Mouse (Mus musculus) intestine, embryonic 14.5 days (tissue): ENCODE measurements around the gene Copb2. TPM values are rescaled to one million over a fixed set of nuclear protein-coding genes. Genes with fewer than 3 reads are reported as not detected.
A peak's percentile ranks its signal among the peaks of the same experiment; 100 is the strongest.

Experiments
- ATAC-seq: fragments of 200-750 bp; cut with Nextera tagmentation; replicated peaks from 2 replicates; pipeline ENCODE4 v1.8.0; 2017; ENCODE audit warnings: low read depth, moderate number of reproducible peaks, moderate TSS enrichment, moderate library complexity; ENCODE audit not compliant: low FRiP score, low TSS enrichment
- DNase-seq: peaks from one replicate; pipeline ENCODE4 v3.0.0-alpha.2; 2018; ENCODE audit warnings: low spot score
- H3K27ac ChIP-seq: fragments of 300-500 bp; sonication (generic); 2 replicates; pipeline ENCODE4 v1.5.1; 2014; ENCODE audit warnings: low read depth, mild to moderate bottlenecking, control low read depth
- H3K27me3 ChIP-seq: fragments of 300-500 bp; sonication (generic); replicated peaks from 2 replicates; pipeline ENCODE4 v1.6.1; 2014; ENCODE audit warnings: low read length, control low read depth; ENCODE audit not compliant: control insufficient read depth, insufficient read depth
- H3K36me3 ChIP-seq: fragments of 300-500 bp; sonication (generic); 2 replicates; pipeline ENCODE4 v1.6.1; 2014; ENCODE audit warnings: low read length, control low read depth; ENCODE audit not compliant: control insufficient read depth, insufficient read depth
- H3K4me1 ChIP-seq: fragments of 300-500 bp; sonication (generic); replicated peaks from 2 replicates; pipeline ENCODE4 v1.6.1; 2014; ENCODE audit warnings: low read length, control low read depth, mixed read lengths; ENCODE audit not compliant: control insufficient read depth, insufficient read depth
- H3K4me2 ChIP-seq: fragments of 300-500 bp; sonication (generic); 2 replicates; pipeline ENCODE4 v1.6.1; 2014; ENCODE audit warnings: low read length
- H3K4me3 ChIP-seq: fragments of 300-500 bp; sonication (generic); 2 replicates; pipeline ENCODE4 v1.5.1; 2014; ENCODE audit warnings: low read depth, low read length, control low read depth, mixed read lengths
- H3K9ac ChIP-seq: fragments of 300-500 bp; sonication (generic); 2 replicates; pipeline ENCODE4 v1.6.1; 2014; ENCODE audit warnings: mild to moderate bottlenecking, low read length
- H3K9me3 ChIP-seq: fragments of 300-500 bp; sonication (generic); 2 replicates; pipeline ENCODE4 v1.6.1; 2016; ENCODE audit warnings: low read length, control low read depth; ENCODE audit not compliant: control insufficient read depth
- WGBS: fragments of 180-500 bp; shearing (Covaris S2); extraction: QIAGEN DNeasy Blood & Tissue Kit; methylation state at CpG from one replicate; pipeline ENCODE4 v1.1.7; 2014; 5-methylcytosine and 5-hydroxymethylcytosine counted together
- polyA plus RNA-seq: library from polyadenylated mRNA; unstranded; fragments of >200 nt; fragmentation: Nextera tagmentation; extraction: Ambion mirVana; gene quantifications from 2 replicates; pipeline ENCODE4 v1.2.1, GENCODE M21; 2014

The Copb2 gene
- 157 and 166 TPM in 2 replicates for polyA plus RNA-seq

DNA sequence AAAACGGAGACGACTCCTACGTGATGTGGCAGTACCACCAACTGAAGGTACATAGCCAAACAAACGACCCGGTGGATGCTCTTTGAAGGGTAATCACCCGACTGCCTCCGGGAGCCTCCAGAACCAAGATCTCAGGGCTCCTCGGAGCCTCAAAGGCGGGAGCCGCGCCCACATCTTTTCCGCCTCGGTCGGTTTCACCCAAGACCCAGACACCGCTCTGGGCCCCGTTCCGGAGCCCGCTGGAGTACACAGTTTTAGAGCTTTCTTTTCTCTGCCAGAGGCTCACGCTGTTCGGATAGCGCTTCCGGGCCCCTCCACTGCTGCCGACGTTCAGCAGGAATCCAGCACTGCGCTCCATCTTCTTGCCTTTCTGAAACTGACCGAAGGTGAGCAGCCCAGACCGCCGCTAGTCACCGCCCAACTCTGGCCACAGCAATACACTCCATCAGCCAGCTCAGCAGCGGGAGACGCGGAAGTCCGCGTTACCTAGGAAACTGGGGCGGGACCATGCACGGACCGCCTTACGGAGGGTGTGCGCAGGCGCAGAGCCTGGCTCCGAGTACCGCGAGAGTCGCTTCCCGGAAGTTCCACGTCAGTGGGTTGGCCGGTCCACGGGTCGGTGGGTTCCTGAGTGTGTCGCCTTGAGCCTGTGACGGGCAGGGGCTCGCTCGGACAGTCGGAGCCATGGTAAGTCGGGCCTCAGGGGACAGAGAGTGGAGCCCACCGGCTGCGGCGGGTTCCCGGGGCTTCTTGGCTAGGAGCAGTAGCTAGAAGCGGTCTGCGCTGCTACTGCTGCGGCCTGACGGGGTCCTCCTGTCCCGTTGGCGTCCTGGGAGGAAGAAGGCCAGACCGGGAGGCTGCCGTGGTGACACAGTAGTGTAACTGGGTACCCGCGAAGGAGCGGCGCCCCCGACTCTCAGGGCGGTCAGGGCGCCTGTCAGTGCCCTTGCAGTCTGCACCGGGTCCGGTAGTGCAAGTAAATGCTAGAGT is at the start of gene Copb2:
TSS of gene Copb2 (plus strand) at position 585 of the 990 bp plus-strand sequence.
- ATAC-seq (peak; percentile 99), DNase-seq (peak; percentile 99)
- Histone ChIP-seq H3K27ac (peak within 1 kb of the TSS; percentile 71), H3K4me2 (peak within 1 kb of the TSS; percentile 90), H3K9me3 (no peaks in the 10 kb centered on the region), H3K27me3 (no peaks in the 10 kb centered on the region), H3K4me3 (peak within 1 kb of the TSS; percentile 82), H3K36me3 (peaks cover 18% of the 10 kb centered on the region), H3K4me1 (peaks cover 13% of the 10 kb centered on the region), H3K9ac (peak within 1 kb of the TSS; percentile 82)
- under 1% methylated on average over 76 of the region's 76 CpGs for WGBS

DNA sequence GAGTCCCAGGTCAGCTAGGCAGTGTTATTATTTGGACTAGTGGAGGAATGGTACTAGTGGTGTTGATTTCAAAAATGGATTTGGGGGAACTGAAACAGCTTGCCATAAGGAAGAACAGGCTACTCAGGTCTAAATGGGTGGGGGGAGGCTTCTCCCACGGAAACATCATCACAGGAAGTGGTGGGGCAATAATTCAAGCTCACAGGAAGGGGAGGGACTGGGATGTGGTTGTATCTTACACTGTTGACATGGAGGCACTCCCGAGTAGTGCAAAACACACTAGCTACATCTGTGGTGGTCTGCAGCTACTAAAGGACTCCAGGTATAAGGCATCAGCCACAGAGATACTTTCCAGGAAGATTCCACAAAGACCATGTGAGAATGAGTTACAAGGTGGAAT is 39.6 kb upstream of the Copb2 start:
- ATAC-seq: no peak
- 55% methylated on average over 2 of the region's 2 CpGs for WGBS
- no peak overlapping the region for H3K27ac ChIP-seq

GRCm38 (mm10) chr9:98524786-98525542 is 38.6 kb upstream of the Copb2 start:
- H3K4me2 ChIP-seq: no peak overlapping the region

More for the DNA sequence above, 39.6 kb upstream of the Copb2 start:
- Histone ChIP-seq H3K4me3 (no peak overlapping the region), H3K27me3 (no peaks in the 10 kb centered on the region), H3K4me2 (no peak overlapping the region), H3K9ac (no peak overlapping the region), H3K4me1 (no peaks in the 10 kb centered on the region), H3K36me3 (no peaks in the 10 kb centered on the region), H3K9me3 (no peaks in the 10 kb centered on the region)
- no peak for DNase-seq

DNA sequence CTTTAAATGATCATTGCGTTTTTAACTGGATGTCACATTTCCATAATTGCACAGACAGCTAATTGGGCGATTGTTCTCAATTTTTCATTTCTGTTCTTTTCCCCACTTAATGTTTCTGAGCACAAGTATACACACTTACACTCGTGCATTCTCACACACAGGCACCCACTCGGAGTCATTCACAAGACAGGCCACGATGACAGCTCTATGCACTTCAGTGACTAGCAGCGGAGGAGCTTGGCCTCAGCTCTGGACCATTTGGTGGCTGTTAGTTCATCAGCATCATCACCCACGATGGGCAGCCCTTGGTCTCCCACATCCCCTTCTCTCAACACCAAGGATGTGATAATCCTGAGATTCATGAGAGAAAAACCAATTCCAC is 38.0 kb upstream of the Copb2 start:
- Histone ChIP-seq H3K36me3 (no peaks in the 10 kb centered on the region), H3K4me3 (no peak overlapping the region), H3K4me1 (no peaks in the 10 kb centered on the region), H3K27me3 (no peaks in the 10 kb centered on the region), H3K9me3 (no peaks in the 10 kb centered on the region), H3K4me2 (no peak overlapping the region), H3K9ac (no peak overlapping the region), H3K27ac (no peak overlapping the region)
- DNase-seq (no peak), ATAC-seq (no peak)
- WGBS: 64% methylated on average over 7 of the region's 7 CpGs

More at GRCm38 (mm10) chr9:98524786-98525542, 38.6 kb upstream of the Copb2 start:
- Histone ChIP-seq H3K27ac (no peak overlapping the region), H3K36me3 (no peaks in the 10 kb centered on the region), H3K27me3 (no peaks in the 10 kb centered on the region), H3K9me3 (no peaks in the 10 kb centered on the region), H3K9ac (no peak overlapping the region), H3K4me1 (no peaks in the 10 kb centered on the region), H3K4me3 (no peak overlapping the region)
- DNase-seq: no peak
- WGBS: 77% methylated on average over 7 of the region's 7 CpGs
- ATAC-seq: no peak

GRCm38 (mm10) chr9:98527226-98527625 is 36.3 kb upstream of the Copb2 start:
- 79% methylated on average over 7 of the region's 7 CpGs for WGBS
- no peak overlapping the region for H3K4me3 ChIP-seq
- H3K27ac ChIP-seq: no peak overlapping the region

GRCm38 (mm10) chr9:98529776-98530175 is 33.7 kb upstream of the Copb2 start:
- DNase-seq: no peak
- no peak for ATAC-seq
- no peaks in the 10 kb centered on the region for H3K9me3 ChIP-seq
- WGBS: 71% methylated on average over 4 of the region's 4 CpGs
- no peak overlapping the region for H3K4me2 ChIP-seq
- no peaks in the 10 kb centered on the region for H3K27me3 ChIP-seq
- no peak overlapping the region for H3K27ac ChIP-seq
- no peaks in the 10 kb centered on the region; the same call in 1 of the 2 replicates for H3K4me1 ChIP-seq
- no peaks in the 10 kb centered on the region for H3K36me3 ChIP-seq
- H3K4me3 ChIP-seq: no peak overlapping the region
- H3K9ac ChIP-seq: no peak overlapping the region

More at GRCm38 (mm10) chr9:98527226-98527625, 36.3 kb upstream of the Copb2 start:
- Histone ChIP-seq H3K9me3 (no peaks in the 10 kb centered on the region), H3K27me3 (no peaks in the 10 kb centered on the region), H3K4me1 (no peaks in the 10 kb centered on the region), H3K9ac (no peak overlapping the region), H3K4me2 (no peak overlapping the region), H3K36me3 (no peaks in the 10 kb centered on the region)
- no peak for DNase-seq
- ATAC-seq: no peak

GRCm38 (mm10) chr9:98530999-98531398 is 32.5 kb upstream of the Copb2 start:
- H3K27me3 ChIP-seq: no peaks in the 10 kb centered on the region
- no peak; the same call in 1 of the 2 replicates for ATAC-seq
- no peak overlapping the region for H3K4me3 ChIP-seq
- H3K27ac ChIP-seq: no peak overlapping the region
- H3K9ac ChIP-seq: no peak overlapping the region
- no peak for DNase-seq
- WGBS: 44% methylated on average over 2 of the region's 2 CpGs
- H3K36me3 ChIP-seq: no peaks in the 10 kb centered on the region
- no peaks in the 10 kb centered on the region for H3K9me3 ChIP-seq
- H3K4me1 ChIP-seq: no peaks in the 10 kb centered on the region; the same call in 1 of the 2 replicates
- no peak overlapping the region for H3K4me2 ChIP-seq

DNA sequence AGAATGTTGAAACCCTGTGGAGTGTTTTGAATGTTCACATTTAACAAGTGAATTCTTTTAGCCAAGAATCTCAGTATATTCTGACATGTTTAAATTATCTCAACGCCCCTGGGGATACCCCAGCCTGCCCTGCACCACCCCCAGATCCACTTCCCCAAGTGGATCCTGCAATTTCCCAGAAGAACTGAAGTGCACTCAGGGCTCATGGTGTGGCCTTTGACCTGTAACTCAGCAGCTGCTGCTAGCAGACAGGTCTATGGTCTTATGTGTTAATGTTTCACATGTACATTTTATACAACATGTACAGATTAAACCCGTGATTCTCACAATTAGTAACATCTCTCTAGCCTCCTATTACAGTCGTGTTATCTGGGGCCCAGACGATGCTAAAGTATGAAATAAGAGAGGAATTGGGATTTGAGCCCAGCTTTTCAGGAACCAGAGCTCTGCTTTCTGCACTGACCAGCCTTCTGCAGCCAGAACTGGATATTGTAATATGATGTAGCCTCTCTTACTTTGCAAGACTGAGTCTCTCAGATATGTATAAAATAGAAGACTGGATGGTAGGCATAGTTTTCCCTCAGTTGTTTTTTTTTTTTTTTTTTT is 28.7 kb upstream of the Copb2 start:
- WGBS: 35% methylated on average over 4 of the region's 4 CpGs
- no peak for DNase-seq
- Histone ChIP-seq H3K27ac (no peak overlapping the region), H3K36me3 (no peaks in the 10 kb centered on the region), H3K4me1 (no peaks in the 10 kb centered on the region; the same call in 1 of the 2 replicates), H3K9me3 (no peaks in the 10 kb centered on the region), H3K4me3 (no peak overlapping the region), H3K9ac (no peak overlapping the region), H3K27me3 (no peaks in the 10 kb centered on the region), H3K4me2 (no peak overlapping the region)
- no peak for ATAC-seq
